Mouse (Mus musculus) heart, adult 2 months (tissue): Measurements from ENCODE around the gene Lrrc32.

Experiments used
- CTCF ChIP-seq: fragments of 200-600 bp; IDR thresholded peaks from 2 replicates; pipeline ENCODE4 v1.8.1; 2022; ENCODE audit warnings: antibody characterized with exemption, mild to moderate bottlenecking, moderate library complexity
- POLR2A ChIP-seq: fragments of 200-500 bp; IDR thresholded peaks from 2 replicates; pipeline ENCODE4 v1.6.1; 2011; ENCODE audit warnings: mild to moderate bottlenecking, low read depth, low read length, control low read depth; ENCODE audit not compliant: insufficient read depth

DNA sequence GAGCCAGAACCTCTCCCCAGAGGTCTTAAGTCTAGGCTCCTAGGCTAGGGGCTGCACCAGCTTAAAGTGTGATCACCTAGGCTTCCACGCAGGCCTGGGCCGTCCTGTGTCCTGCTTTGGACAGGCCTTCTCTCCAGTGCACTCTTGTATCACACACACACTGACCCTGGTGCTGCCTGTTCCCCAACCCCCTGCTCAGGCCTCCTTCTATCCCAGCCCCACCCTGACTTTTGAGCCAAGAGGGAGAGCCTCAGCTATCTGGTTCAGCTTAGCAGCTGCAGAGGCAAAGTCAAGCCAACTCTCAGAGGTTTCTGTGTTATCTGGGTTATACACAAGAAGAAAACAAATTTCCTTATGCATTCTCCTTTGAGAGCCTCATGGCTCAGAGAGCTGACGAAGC, 11.4 kb downstream of the Lrrc32 start:
- no peak for TF ChIP-seq CTCF
- TF ChIP-seq POLR2A = no peak
